Mouse (Mus musculus) small intestine, adult 2 months (tissue): Measurements from ENCODE around the gene Cers3.

Experiments
- CTCF ChIP-seq: fragments of 200-500 bp; IDR thresholded peaks from 2 replicates; pipeline ENCODE4 v1.5.1; 2012; ENCODE audit warnings: low read depth, mild to moderate bottlenecking, control low read depth, inconsistent platforms, low read length, moderate library complexity, mixed read lengths; ENCODE audit not compliant: insufficient replicate concordance, insufficient read length; ENCODE audit errors: extremely low read depth
- POLR2A ChIP-seq: fragments of 200-500 bp; IDR thresholded peaks from 2 replicates; pipeline ENCODE4 v1.6.1; 2012; ENCODE audit warnings: low read depth, mild to moderate bottlenecking, control low read depth, inconsistent platforms, low read length, moderate library complexity

GRCm38 (mm10) chr7:66746972-66747371, 3.7 kb downstream of the Cers3 start:
- TF ChIP-seq POLR2A = no peak
- TF ChIP-seq CTCF = no peak
